Mouse (Mus musculus) ES-CJ7 (cell line): ENCODE results near the gene Fam19a4.

Experiments
- DNase-seq: peaks from one replicate; pipeline ENCODE4 v3.0.0; 2011; ENCODE audit warnings: low read depth, low spot score

Gene Fam19a4

DNA sequence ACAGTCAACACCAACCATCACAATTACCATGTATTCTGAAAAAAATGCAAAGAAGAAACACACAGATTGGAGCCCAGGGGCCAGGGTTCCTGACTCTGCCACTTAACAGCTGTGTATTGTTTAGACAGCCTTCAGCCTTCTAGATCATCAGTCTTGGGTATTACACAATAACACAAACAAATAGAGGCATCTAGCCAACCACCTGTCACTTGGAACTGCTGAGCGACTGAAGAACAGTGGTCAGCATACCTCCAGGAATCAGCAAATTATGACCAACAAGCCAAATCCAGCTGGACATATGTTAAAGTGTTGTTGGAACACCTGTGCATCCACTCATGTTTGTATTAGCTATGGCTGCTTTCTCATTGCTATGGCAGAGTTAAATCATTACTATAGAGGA is 82.7 kb downstream of the Fam19a4 start:
- DNase-seq, result no peak

DNA sequence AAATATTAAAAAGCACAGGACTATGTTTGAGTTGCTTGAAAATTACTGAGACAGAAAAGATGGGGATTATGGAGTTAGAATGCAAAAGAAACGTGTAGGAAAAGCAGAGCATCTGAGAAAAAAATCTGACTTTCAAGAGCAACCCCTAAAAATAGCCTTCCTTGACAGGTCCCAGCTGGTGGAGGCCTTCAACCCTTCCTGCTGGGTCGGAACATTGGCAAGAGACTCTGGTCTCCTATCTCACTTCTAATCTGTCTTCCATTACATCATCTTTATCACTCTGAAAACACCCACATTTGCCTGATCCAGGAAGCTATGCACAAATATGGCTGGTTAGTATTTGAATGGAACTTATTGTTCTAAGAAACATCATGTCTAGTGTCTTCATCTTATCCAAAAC is 115.4 kb downstream of the Fam19a4 start:
- DNase-seq, result no peak

DNA sequence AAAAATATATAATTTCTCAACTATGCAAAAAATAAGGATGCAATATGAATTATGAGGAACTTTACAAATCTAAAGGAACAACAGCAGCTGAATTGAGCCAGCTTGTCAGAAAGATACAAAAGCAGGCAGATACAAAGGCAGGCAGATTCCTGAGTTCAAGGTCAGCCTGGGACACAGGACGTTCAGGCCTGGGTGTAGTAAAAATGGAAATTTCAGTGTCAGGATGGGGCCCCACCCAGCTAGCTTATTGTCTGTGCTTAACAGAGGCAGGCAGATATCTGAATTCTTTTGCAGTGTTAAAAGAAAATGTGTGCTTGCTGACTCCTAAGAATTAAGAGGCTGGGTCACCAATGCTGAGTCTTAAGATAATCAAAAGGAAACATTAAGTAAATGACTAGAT is 124.4 kb downstream of the Fam19a4 start:
- peak; percentile 37 for DNase-seq

DNA sequence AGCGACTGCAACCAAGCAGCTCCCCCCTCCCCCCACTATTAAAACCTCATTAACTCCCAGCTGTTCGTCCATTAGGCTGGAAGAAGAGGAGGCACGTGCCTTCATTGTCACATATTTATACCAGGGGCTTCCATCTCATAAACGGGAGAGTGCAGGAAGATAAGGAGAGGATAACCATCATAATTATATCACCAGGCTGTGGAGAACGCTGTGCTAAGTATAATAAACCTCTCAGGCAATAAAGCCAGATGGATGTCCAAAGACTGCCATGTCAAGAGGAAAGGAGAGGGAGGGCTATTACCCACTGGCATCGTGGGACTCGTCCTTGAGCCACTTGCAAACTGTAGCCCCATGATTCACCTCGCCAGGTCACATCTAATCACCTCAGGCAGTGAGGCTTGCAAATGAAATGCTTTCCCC is 151.1 kb downstream of the Fam19a4 start:
- DNase-seq, result no peak

DNA sequence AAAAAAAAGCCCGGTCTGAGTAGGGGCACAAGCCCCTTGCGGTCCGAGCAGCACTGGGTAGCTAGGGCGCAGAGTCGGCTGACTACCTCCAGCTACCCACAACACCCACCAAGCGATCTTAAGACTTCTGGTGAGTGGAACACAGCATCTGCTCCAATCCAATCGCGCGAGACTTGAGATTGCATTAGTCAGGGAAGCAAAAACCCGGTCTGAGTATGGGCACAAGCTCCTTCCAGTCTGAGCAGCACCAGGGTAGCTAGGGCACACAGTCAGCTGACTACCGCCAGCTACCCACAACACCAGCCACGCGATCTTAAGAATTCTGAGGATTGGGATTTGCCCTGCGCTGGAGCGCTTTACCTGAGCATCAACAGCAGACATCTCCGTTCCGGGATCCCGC is 183.1 kb downstream of the Fam19a4 start:
- DNase-seq, result peak; percentile 70

DNA sequence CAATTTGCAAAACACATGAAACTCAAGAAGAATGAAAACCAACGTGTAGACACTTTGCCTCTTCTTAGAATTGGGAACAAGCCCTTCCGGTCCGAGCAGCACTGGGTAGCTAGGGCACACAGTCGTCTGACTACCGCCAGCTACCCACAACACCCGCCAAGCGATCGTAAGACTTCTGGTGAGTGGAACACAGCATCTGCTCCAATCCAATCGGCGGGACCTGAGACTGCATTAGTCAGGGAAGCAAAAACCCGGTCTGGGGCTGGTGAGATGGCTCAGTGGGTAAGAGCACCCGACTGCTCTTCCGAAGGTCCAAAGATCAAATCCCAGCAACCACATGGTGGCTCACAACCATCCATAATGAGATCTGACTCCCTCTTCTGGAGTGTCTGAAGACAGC is 183.6 kb downstream of the Fam19a4 start:
- peak; percentile 58 for DNase-seq

DNA sequence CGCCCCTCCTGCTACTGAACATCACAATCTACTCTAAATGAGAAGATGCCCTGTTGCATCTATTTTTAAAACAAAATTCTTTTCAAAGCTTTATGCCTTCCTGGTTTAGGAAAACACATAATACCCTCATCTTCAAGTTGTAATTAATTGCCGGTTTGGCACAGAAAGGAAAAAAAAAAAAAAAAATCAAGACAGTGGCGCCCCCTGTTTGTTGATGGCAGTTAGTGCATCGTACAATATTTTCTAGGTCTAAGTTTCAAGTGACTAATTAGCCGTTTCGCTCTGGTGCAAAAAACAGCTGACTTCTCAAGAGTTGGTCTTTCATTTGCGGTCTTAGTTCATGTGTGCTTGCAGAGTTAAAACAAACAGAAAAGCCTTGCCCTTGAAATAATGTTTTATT is 207.1 kb downstream of the Fam19a4 start:
- DNase-seq, result peak; percentile 13

DNA sequence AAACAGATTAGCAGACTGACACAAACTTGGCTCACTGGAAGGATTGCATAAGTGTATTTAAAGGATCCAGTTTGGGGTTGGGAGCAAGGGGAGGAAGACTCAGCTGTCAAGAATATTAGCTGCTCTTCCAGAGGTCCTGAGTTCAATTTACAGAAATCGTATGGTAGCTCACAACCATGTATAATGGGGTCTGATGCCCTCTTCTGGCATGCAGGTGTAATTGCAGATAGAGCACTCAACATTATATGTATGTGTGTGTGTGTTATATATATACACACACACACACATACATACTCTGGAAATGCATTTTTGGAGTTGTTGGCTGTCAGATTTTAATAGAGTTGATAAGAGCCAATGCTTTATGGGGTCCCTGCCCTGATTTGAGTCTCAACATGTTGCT is 216.3 kb downstream of the Fam19a4 start:
- DNase-seq, result peak; percentile 43

DNA sequence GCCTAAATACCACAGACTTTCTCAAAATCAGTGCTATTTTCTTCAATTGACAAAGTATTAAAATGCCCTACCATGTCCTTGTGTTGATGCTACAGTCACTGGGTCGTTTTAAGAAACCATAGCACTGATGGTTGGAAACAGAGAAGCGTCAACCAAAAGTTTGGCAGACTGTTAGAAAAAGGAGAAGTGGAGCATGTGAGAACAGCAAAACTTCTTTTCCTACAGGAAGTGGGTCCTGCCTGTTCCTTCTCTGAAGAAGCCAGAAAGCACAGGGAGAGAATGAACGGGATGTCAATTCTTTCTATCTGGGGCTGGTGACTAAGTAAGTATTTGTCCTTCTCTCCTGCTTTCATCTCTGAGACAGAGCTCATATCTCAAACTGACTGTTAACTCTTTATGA is 219.6 kb downstream of the Fam19a4 start:
- no peak for DNase-seq

DNA sequence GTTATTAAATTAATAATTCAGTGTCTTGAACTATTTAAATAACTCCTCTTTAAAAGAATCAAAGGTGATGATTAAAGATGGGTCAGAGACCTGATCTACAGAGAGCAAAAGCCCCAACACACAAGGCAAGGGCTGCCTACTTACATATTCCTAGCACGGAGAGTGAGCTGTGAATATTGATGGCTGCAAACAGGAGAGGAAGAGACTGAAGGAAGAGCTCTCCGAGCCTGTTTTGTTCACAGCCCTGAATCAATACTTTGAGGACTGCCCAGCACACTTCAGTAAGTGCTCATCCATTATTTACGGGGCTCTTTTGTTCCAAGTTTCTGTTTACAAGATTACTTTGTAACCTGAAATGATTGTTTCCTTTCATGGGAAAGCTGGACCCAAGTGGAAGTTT is 233.6 kb downstream of the Fam19a4 start:
- peak; percentile 36 for DNase-seq

DNA sequence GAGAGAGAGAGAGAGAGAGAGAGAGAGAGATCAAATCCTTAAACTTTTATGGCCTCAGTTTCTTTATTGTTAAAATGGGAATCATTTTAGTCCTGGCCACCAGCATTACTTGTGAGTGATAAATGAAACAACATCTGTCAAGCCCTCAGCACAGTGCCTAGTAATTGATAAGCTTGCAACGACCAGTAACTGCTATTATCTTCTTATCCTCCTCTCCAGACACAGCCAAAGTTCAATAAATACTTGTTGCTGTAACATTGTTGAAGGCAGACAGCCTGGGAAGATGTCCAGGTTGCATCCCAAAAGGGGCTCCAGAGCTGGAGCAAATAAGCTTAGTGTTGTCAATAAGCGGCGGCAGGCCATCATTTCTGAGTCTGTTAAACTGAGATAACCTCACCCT is 257.2 kb downstream of the Fam19a4 start:
- no peak for DNase-seq

DNA sequence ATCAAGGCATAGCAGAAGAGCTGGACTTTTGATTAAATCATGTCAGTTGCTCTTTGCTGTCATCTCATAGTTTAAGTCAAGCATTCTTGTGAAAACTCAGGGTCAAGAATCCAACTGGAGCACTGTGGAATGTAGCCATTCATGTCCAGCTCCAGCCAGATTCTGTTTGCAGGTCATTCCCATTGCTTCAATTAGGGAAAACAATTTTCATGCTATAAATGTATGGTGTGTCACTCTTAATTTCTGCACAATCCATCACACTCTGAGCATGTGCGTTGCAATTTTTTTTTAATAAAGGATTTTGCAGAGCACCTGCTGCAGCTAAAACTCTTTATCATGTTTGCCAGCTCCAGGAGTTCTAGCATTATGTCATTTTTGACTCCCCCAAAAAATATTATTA is 261.5 kb downstream of the Fam19a4 start:
- DNase-seq, result no peak

DNA sequence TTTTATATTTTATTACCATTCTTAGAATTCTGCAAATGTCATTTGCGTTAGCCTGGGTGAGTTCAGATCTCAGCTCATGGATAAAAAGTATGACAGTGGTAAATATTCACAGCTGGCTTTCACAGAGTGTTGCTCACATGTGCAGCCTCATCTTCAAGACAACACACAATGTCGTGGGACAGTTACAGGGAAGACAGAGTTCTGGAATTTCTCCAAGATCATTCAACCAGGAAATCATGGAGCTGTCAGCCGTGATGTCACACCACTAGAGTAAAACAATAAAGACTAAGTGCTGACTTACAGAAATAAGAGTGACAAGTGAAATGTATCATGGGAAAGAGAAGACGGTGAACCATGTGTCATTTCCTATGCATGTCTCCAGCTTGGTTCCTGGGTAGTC is 262.8 kb downstream of the Fam19a4 start:
- no peak for DNase-seq
